Mouse (Mus musculus) left cerebral cortex, adult 11 months (tissue): ENCODE data around the gene Slc6a1.
"Not testable (repeated sequence)": the region's sequence is repeated elsewhere in the genome, so short reads cannot be mapped to it uniquely, and the experiment has no call there.

Source experiments
- DNase-seq: peaks from one replicate; pipeline ENCODE4 v3.0.0; 2022; ENCODE audit warnings: low spot score

Slc6a1 gene

DNA sequence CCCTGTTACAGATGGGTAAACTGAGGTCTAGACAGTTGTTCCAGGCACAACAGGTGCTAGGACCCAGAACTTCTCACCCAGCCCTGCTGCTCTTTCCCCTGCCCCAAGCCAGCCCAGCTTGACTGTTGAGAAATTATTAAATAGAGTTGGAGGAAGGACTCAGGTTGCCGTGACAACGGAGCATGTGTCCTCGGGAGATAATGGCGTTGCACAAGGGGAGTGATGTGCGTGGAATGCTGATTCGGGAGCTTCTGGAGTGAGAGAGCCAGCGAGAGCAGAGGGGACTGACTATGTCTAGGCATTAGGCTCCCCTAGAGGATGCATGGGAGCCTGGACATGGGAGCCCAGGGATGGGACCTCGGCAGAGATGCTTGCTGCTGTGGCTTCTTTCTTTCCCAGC lies 7.7 kb downstream of the Slc6a1 start:
- peak; percentile 71 for DNase-seq

DNA sequence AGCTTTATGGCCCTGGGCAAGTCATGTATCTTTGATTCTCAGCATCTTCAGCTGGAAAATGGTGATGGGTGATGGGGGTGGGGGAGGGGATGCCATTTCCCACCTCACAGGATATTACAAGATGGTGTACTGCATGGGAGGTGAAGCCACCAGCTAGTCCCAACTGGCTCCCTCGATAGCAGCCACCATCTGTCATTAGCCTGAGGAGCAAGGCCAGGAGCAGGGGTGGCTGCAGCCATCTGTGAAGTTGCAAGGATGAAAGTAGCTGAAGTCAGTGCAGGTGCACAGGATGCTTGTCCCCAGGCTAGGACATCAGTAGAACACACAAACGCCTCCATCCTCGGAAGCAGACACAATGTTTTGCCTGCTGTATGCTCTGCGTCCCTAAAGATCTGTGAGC lies 8.5 kb downstream of the Slc6a1 start:
- no peak for DNase-seq

DNA sequence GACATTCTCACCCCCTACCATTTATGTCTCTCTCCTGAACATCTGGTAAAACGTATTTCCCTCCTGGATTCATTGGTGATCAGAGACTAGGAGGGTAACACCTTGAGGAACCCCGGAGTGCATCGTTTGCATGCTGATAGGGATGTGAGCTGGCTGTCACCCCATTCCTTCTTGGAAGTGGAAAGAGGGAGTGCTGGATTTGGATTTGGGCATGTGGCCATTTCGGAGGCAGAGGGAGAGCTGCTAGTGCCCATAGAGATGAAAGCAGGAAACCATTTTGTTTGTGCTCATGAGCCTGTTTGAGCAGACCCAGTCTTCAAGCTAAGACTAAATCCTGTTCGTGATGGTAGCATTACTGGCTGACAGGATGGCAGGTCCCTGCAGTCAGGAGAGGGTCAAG lies 9.0 kb downstream of the Slc6a1 start:
- DNase-seq, result no peak

DNA sequence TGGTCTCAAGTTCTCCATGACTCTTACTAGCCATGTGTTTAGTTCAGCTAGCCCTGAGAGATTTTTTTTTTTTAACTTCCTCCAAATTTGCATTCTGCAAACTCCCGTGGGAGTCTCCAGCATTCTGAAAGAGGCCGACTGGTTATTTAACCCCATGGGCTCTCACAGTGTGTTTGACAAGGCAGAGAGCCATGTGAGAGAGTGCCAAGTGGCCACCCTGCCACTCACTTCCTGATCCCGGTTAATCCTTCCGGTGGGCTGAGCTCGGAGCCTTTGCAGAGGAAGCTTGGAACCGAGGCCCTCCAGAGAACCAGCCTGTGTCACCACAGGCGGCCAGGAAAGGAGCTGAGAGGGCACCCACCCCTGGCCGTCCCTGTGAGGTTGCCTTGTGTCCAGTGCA lies 11.1 kb downstream of the Slc6a1 start:
- no peak for DNase-seq

DNA sequence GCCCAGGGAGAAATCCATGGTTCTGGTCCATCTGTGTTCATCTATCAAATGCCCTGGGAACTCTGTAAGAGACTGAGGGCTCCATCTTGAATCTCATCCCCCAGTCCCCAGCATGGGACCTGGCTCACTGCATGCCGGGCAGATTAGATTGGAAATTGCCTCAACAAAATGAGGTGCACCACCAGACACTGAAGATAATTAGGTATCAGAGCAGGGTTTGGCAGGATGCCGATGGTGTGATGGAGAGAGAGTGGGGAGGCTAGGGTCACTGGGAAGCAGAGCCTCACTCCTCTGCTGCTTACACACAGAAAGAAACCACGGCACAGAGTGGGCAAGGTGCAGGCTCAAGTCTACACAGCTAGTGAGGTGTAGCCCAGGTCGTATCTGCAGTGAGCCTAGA lies 12.7 kb downstream of the Slc6a1 start:
- no peak for DNase-seq

DNA sequence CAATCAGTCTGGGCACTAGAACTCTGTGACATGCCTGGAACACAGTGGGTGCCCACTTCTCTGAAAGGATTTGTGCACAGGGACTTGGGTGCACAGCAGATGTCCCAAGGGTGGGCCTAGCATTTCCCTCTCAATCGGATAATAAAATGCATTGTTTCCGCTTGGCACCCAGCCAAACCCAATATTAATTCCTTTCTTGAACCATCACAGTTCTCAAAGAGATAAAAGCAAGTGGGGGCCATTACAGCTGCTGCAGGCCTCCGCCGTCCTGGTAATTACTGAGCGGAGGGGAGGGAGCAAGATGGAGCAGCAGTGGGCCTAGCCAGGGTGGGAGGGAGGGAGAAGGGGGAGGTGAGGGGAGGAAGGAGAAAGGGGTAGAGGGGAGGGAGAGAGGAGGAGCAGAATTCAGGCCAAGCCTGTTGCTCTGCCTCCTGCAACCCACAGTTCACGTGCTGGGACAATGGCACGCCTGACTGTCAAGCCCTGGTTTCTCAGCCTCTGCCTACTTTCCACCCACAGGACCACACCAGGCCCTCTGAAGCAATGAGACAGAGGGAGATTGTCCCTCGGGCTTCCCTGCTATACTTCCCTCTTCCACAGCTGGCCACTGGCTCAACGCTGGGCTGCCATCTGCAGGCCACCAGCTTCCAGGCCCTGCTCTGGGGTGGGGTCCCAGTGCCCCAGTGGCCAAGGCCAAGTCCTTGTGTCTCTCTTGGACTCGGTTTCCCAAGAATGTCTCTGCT lies 15.0 kb downstream of the Slc6a1 start:
- no peak for DNase-seq

DNA sequence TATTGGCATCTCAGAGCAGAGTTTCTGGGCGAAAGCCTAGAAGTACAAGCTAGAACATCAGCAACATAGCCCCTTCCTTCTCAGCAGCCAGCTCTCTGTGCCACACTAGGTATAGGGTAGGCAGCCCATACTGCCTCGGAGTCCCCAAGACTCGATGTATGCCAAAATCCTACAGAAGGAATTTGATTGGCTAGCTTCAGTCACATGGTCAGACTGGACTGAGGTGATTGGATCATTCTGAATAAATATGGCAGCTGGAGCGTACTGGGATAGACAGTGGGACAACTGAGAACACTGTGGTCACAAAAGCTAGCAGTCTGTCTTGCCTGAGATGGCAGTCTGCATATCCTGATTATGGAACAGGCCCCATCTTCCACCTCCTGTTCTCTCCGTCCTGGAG lies 17.3 kb downstream of the Slc6a1 start:
- DNase-seq, result no peak

DNA sequence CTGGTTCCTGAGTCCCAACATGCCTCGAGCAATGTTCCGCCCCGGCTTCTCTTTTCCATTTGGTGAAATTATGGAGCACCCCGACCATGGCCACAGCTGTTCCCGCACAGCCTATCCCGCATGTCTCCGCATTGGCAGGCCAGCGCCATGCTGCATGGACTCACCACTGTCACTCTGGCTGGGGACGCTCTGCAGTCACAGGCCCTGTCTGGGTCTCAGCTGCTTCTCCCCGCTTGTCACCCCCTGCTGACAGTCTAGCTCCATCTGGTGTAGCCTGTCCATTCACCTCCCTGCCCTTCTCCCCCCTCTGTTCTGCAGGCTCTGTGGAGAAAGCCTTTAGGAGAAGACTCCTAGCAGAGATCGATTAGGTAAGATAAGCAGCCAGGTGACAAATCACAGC lies 18.3 kb downstream of the Slc6a1 start:
- DNase-seq, result no peak

DNA sequence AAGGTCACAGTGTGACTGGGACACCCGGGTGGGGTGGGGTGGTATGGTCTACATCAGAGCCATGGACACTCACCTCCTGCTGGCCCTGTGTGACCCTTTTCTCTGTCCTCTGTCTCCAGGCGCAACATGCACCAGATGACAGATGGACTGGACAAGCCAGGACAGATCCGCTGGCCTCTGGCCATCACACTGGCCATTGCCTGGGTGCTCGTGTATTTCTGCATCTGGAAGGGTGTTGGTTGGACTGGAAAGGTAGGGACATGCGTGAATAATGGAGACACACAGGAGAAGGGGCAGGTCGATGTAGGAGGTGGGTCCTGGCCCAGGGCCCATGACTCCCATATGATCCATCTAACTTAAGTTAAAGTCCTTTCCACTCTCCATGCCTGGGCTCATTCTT lies 22.2 kb downstream of the Slc6a1 start:
- no peak for DNase-seq

DNA sequence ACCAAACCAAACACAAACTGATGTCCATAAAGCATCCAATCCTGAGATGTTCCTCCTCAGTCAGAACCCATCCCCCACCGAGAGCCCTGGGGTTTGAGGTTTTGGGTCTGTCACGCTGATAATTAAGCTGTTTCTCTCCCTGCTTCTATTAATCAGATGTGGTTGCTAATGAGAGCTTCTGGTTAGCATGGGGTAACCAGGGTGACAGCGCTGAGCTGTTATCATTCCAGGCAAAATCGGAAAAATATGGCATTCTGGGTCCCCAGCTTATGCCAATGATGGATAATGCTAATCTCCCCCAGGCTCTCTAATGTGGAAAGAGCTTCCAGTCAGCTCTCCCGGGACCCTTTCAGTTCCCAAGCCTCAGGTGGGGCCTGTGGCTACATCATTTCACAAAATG lies 38.1 kb downstream of the Slc6a1 start:
- no peak for DNase-seq

DNA sequence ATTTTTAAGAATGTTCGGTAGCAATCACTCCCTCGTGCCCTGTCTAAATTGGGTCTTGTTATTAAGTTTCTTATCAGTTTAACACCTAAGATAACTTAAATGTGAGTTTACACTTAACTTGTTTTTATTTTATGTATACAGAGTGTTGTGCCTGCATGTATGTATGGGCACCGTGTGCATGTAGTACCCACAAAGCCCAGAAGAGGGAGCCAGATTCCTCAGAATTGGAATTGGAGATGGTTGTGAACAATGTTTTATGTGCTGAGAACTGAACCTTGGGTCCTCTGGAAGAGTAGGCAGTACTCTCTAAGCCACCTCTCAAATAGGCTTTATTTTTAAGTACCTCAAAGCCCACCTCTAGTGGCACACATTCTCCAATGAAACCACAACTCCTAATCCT lies 38.7 kb downstream of the Slc6a1 start:
- DNase-seq, result no peak

DNA sequence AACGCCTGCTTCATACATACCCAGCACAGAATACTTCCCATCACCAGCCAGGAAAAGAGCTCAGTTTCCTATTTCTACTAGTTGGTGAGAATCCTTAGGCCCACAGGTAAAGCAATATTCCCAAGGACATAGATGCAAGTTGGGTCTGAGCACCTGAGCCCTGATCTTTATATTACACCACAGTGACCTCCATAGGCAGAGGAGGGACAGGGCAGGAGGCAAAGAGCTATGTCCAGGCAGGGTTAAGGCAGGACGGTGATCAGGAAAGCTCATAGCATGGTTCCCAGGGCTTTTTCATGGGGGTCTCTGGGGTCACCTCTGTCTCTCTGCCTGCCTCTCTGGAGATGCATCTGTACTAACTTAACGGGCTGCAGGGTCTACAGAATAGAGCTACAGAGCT lies 40.5 kb downstream of the Slc6a1 start:
- no peak for DNase-seq

DNA sequence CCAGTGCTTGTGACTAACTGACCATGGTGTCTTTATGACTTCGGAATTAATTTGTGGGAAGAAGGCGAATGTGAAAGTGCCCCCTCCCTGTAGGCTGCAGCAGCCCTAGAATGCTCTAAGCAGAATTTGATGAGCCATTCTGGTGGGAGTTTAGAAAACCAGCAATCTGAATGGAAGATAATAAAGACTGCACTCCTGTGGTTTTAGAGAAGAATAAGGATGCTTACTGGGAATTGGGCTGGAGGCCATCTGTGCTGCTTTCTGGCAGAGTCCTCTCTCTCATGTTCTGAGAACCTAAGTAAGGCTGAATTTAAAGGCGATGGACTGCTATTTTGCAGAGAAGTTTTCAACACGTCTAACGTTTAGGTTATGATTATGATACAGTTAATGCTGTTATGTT lies 42.4 kb downstream of the Slc6a1 start:
- DNase-seq, result no peak

DNA sequence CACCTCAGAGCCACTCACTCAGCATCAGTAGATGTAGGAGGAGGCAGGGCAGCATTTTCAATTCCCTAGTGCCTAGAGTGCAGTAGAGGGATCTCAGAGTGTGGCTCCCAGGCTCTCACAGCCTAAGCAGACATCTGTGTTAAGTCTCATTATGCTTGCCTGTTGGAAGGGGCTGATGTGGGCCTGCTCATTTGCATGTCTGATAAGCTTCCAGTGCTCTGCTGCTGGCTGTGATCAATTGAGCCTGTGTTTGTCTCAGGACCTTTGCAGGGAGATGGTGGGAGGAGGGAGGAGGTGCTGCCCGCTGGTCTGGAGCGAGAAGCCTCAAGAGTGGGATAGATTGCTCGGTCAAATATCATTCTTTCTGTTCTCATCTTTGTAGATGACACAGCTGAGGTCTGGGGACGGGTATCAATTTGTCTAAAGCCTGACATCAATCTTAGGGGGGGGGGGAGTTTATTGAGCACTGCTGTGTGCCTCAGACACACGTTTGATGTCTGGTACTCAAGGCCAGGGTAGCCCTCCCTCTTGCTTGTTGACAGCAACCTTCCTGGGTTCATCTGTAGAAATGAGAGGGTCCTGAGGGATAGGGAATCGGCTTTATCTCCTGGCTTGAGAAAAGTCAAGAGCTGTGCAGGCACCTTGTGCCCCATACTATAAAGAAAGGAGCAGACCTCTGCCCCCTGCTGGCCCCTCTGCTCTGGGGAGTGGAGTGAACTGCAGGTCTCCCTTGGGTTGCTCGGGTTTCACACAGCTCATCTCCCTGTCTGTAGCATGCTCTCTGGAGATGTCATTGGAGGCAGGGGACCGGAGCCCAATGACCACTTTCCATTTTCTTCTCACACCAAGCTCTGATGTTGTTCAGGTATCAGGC lies 47.4 kb downstream of the Slc6a1 start:
- no peak for DNase-seq

DNA sequence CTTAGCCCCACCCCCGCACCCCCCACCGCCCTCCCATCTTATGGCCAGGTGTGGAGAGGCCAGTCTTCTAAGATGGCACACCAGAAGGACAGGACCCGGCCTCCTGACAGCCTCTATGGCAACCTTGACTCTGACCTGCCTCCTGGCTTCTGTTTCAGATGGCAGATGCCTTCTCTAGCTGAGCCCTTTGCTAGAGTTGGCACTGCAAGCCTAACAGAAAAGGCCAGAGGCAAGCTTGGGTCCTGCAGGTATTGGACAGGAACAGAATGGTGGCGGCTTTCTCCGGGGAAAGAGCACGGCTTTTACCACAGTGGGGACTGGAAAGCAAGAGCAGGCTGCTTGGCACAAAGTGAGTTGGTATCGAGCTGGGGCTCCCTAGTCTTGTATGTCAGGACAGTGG lies 49.5 kb downstream of the Slc6a1 start:
- DNase-seq, result no peak

DNA sequence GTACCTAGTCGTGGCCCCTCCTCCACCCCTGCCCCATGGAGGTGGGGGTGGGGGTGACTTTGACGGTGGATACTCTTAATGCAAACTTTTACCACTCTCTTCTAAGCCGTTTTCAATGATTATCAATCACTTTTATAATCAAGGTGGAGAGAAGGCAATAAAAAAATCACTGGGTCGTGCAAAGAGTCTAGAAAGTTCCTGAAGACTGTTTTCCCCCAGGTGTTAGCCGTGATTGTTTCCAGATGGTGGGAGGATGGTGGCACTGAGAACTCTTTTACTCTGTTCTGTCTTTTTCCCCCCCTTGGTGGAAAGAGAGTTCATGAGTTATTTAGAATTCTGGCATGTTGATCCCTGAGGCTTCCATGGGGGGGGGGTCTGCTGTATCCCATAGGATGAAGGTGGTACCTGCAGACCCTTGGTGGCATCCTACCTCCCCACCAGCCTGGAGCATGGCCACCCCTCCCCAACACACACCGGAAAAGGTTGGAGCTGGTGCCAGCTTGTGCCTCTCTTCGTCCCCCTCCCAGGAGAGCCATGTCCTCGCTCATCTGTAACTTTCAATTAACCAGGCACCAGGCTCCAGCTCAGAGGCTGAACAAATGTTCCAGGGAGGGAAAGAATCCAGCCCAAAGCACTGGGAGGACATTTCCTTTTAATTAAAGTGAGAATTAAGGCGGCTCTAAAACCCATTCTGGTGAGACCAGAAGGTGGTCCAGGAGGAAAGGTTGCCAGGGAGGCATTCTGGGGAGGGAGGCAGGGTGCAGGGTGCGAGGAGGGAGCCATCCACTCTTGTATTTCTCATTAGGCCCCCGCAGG lies 53.9 kb downstream of the Slc6a1 start:
- no peak for DNase-seq

DNA sequence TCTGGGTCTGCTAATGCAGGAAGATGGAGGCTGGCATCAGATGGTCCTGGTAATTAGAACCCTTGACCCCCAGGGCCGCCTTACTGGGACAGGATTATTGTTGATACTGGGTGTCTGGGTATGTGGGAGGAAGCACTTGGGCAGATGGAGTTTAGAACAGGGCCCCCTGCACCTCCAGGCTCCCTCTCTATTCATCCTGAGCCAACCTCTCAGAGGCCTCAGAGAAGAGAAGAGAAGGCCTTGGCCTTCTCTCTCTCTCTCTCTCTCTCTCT lies 54.4 kb downstream of the Slc6a1 start:
- DNase-seq, result no peak

DNA sequence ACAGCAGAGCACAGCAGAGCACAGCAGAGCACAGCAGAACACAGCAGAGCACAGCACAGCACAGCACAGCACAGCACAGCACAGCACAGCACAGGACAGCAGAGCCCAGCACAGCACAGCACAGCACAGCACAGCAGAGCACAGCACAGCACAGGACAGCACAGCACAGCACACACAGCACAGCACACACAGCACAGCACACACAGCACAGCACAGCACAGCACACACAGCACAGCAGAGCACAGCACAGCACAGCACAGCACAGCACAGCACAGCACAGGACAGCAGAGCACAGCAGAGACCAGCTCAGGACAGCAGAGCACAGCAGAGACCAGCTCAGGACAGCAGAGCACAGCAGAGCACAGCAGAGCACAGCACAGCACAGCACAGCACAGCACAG lies 58.9 kb downstream of the Slc6a1 start:
- DNase-seq, result not testable (repeated sequence)

DNA sequence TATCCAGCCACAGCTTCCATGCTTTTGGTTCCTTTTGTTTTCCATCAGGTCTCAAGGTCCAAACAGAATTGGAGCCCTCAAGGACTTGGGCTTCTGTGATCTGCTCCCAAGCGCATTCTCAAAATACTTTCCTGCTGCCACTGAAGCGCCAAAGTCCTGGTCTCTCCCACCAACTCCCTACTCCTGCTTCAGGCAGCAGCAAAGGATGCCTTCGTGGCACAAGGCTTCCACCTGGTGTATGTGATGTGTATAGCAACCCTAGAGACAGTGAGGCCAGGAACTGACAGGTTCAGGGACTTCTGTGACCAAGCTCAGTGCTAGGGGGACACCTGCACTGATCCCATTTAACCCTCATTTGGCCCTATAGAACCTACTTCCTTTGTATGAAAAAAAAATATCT lies 61.3 kb downstream of the Slc6a1 start:
- no peak for DNase-seq

DNA sequence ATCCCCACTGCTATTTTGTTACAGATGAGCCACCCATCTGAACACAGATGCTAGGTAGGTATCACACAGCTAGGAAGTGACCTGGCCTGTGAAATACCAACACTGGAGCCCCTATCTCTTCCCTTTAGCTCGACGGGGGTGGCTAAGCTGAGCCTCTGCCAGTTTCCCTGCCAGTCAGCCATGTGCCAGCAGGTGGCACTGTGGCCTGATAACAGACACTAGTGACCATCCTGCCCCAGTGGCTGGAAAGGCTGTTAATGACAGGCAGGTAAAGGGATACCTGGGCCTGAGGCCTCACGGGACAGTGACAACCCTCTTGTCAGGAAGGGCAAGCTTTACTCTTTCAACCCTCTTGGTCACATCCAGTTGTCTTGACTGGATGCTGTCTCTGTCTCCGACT lies 62.7 kb downstream of the Slc6a1 start:
- DNase-seq, result no peak

DNA sequence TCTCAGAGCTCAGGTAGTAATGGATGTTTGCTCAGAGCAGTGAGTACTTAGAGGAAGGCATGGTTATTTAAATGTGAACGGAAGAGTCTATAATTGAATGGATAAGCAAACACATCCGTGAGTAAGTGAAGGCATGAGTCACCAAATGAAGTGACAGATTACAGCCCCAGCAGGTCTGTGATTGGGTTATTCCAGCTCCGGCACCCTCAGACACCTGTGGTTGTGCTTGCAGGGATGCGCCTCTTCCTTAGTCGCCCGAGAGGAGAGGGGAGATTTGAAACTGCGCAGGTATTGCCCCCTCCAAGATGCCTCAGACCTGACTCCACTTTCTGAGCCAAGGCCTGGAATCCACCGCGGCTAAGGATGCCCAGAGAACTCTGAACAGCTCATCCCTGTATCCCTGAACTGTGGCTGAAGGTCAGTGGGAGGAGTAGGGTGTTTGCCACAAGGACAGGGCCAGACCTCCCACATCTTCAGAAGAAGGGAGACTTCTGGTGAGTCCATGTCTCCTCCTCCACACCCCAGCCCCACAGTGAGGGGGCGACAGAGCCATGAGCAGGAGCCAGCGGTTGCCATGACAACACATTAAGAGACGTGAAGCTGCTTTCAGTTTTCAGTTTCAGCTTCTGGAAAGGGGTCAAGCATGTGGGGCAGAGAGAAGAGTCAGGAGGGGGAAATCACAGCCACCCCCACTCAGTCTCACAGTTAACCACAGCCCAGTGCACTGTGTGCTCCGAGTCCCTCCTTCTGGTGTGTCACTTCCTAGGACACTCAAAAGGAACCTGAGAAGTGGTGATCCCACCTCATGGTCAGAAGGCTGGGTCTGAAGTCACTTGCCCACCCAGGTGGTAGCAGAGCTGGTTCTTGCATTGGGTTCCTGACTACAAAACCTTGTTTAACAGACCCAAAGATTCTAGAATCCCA lies 65.7 kb downstream of the Slc6a1 start:
- peak; percentile 55 for DNase-seq

DNA sequence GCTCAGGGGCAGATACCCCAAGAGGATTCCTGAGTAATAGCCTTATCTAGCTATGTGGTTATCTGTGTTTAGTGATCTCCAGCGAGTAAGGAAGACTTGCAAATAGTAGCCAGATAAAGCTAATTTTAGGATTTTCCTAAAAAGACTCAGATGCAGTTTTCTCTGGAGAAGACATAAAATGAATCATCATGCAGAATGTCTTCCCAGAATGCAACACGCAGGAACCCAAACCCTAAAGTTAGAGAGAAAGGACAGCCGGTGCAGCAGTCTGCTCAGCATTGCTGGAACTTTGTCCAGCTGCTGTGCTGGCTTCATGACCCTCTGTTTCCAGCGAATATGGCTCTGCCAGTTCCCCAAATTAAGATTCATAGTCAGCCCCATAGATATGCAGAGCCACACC lies 72.2 kb downstream of the Slc6a1 start:
- DNase-seq, result no peak
